Mouse (Mus musculus): Measurements from ENCODE around the gene Gm10181. TPM values are rescaled to one million over a fixed set of nuclear protein-coding genes. Genes with fewer than 3 reads are reported as not detected.

Gene Gm10181
- polyA plus RNA-seq, 1 experiment from 2014 or later: not detected

DNA sequence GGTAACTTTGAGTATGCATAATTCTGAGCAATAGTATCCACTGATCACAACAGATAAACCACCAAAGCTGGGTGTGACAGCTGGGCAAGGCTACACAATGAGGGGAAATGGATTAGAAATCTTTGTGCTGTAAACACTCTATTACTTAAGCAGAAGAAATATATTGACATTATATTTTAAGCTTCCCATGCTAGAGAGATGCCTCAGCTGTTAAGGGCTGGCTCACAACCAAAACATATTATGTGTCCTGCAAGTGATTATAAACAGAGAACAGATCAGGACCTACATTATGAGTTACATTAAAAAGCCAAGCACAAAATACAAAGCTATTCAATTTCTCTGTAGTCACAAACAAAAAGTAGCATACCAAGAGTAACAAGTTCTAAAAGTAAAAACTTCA is 43.0 kb downstream of the Gm10181 start:
- H3K4me2 ChIP-seq: no peak overlapping the region
- no peak overlapping the region for H3K4me3 ChIP-seq (ENCODE audit: low read depth, low read length)
- 0 out of 2 replicates have a peak, but pooled peaks cover 2% of the 10 kb centered on the region for H3K36me3 ChIP-seq (ENCODE audit: control insufficient read depth, insufficient read depth, low read length)
- no peaks in the 10 kb centered on the region for H3K4me1 ChIP-seq (ENCODE audit: control insufficient read depth, insufficient read depth, low read length)
- ATAC-seq (replicated peaks; ENCODE audit: insufficient number of reproducible peaks, low FRiP score, low TSS enrichment): no peak
- no peaks in the 10 kb centered on the region for H3K9me3 ChIP-seq (replicated peaks; ENCODE audit: control insufficient read depth, low read length)
- H3K27ac ChIP-seq (ENCODE audit: low read depth, low read length): no peak overlapping the region
- H3K9ac ChIP-seq (ENCODE audit: low read depth, low read length): no peak overlapping the region
- H3K27me3 ChIP-seq (ENCODE audit: control insufficient read depth, insufficient read depth, low read length): no peaks in the 10 kb centered on the region

- WGBS (ENCODE audit: insufficient replicate concordance): 72% methylated on average over 4 of the region's 4 CpGs
- no peak for ATAC-seq (replicated peaks; ENCODE audit: insufficient number of reproducible peaks, low FRiP score, low TSS enrichment)
- Histone ChIP-seq H3K9ac (ENCODE audit: low read depth, low read length) (no peak overlapping the region), H3K27ac (ENCODE audit: low read depth, low read length) (no peak overlapping the region), H3K27me3 (ENCODE audit: control insufficient read depth, insufficient read depth, low read length) (no peaks in the 10 kb centered on the region), H3K4me3 (ENCODE audit: low read depth, low read length) (no peak overlapping the region), H3K4me2 (no peak overlapping the region), H3K36me3 (ENCODE audit: control insufficient read depth, insufficient read depth, low read length) (0 out of 2 replicates have a peak, but pooled peaks cover 2% of the 10 kb centered on the region), H3K9me3 (replicated peaks; ENCODE audit: control insufficient read depth, low read length) (no peaks in the 10 kb centered on the region), H3K4me1 (ENCODE audit: control insufficient read depth, insufficient read depth, low read length) (no peaks in the 10 kb centered on the region)
These were observed 43.7 kb downstream of the Gm10181 start for GRCm38 (mm10) chr9:25132920-25133319.

- no peak overlapping the region for H3K27ac ChIP-seq (ENCODE audit: low read depth, low read length)
- no peak for ATAC-seq (replicated peaks; ENCODE audit: insufficient number of reproducible peaks, low FRiP score, low TSS enrichment)
- no peaks in the 10 kb centered on the region for H3K27me3 ChIP-seq (ENCODE audit: control insufficient read depth, insufficient read depth, low read length)
- no peaks in the 10 kb centered on the region for H3K4me1 ChIP-seq (ENCODE audit: control insufficient read depth, insufficient read depth, low read length)
- H3K4me3 ChIP-seq (ENCODE audit: low read depth, low read length): no peak overlapping the region
- H3K4me2 ChIP-seq: no peak overlapping the region
- 95% methylated on average over 1 of the region's 1 CpGs for WGBS (ENCODE audit: insufficient replicate concordance)
- H3K9ac ChIP-seq (ENCODE audit: low read depth, low read length): no peak overlapping the region
- H3K9me3 ChIP-seq (replicated peaks; ENCODE audit: control insufficient read depth, low read length): no peaks in the 10 kb centered on the region
- no peaks in the 10 kb centered on the region for H3K36me3 ChIP-seq (ENCODE audit: control insufficient read depth, insufficient read depth, low read length)
These were observed 49.7 kb downstream of the Gm10181 start for GRCm38 (mm10) chr9:25138900-25139299.

Other genes starting within 250 kb of the Gm10181 start
- gene Herpud2, start 62.4 kb downstream of the Gm10181 start, polyA plus RNA-seq (2014; fragmentation: Nextera tagmentation; extraction: Ambion mirVana): 22.4 and 24.2 TPM in 2 replicates
- 284 and 324 TPM in 2 replicates for gene Sept7, start 163.0 kb downstream of the Gm10181 start, polyA plus RNA-seq (2014; fragmentation: Nextera tagmentation; extraction: Ambion mirVana)